Mouse (Mus musculus) forebrain, embryonic 15.5 days (tissue): ENCODE data around the gene A1bg. TPM values are rescaled to one million over a fixed set of nuclear protein-coding genes. Genes with fewer than 3 reads are reported as not detected.

Experiments used
- ATAC-seq: fragments of 200-750 bp; cut with Nextera tagmentation; replicated peaks from 2 replicates; pipeline ENCODE4 v1.8.0; 2017; ENCODE audit warnings: mild to moderate bottlenecking, moderate TSS enrichment, moderate library complexity
- H3K27ac ChIP-seq: fragments of 300-500 bp; sonication (generic); replicated peaks from 2 replicates; pipeline ENCODE4 v1.5.1; 2015; ENCODE audit warnings: mild to moderate bottlenecking, inconsistent platforms
- H3K27me3 ChIP-seq: fragments of 300-500 bp; sonication (generic); 2 replicates; pipeline ENCODE4 v1.6.1; 2015; ENCODE audit warnings: inconsistent platforms
- H3K36me3 ChIP-seq: fragments of 300-500 bp; sonication (generic); 2 replicates; pipeline ENCODE4 v1.6.1; 2015; ENCODE audit warnings: mild to moderate bottlenecking, inconsistent platforms
- H3K4me1 ChIP-seq: fragments of 300-500 bp; sonication (generic); 2 replicates; pipeline ENCODE4 v1.6.1; 2015; ENCODE audit warnings: inconsistent platforms
- H3K4me2 ChIP-seq: fragments of 300-500 bp; sonication (generic); replicated peaks from 2 replicates; pipeline ENCODE4 v1.6.1; 2015; ENCODE audit warnings: mild to moderate bottlenecking, inconsistent platforms
- H3K4me3 ChIP-seq: fragments of 300-500 bp; sonication (generic); 2 replicates; pipeline ENCODE4 v1.5.1; 2015; ENCODE audit warnings: mild to moderate bottlenecking, inconsistent platforms
- H3K9ac ChIP-seq: fragments of 300-500 bp; sonication (generic); replicated peaks from 2 replicates; pipeline ENCODE4 v1.6.1; 2015; ENCODE audit warnings: mild to moderate bottlenecking, inconsistent platforms
- H3K9me3 ChIP-seq: fragments of 300-500 bp; sonication (generic); 2 replicates; pipeline ENCODE4 v1.6.1; 2016; ENCODE audit warnings: inconsistent platforms
- WGBS: fragments of 180-500 bp; shearing (Covaris S2); methylation state at CpG from one replicate; pipeline ENCODE4 v1.1.7; 2015; ENCODE audit warnings: mixed read lengths; 5-methylcytosine and 5-hydroxymethylcytosine counted together
- polyA plus RNA-seq: library from polyadenylated mRNA; unstranded; fragments of >200 nt; fragmentation: Nextera tagmentation; extraction: Ambion mirVana; gene quantifications from 2 replicates; pipeline ENCODE4 v1.2.1, GENCODE M21; 2015

The A1bg gene
- polyA plus RNA-seq, 1 experiment from 2014 or later = not detected

- H3K9me3 ChIP-seq = no peaks in the 10 kb centered on the region
- WGBS = 92% methylated on average over 4 of the region's 4 CpGs
- no peaks in the 10 kb centered on the region for H3K4me1 ChIP-seq
- H3K27me3 ChIP-seq = no peaks in the 10 kb centered on the region
- no peak overlapping the region for H3K4me3 ChIP-seq
- no peak overlapping the region for H3K27ac ChIP-seq
- no peak overlapping the region for H3K9ac ChIP-seq
- ATAC-seq = no peak
- no peaks in the 10 kb centered on the region for H3K36me3 ChIP-seq
- no peak overlapping the region for H3K4me2 ChIP-seq
These were observed 68.7 kb downstream of the A1bg start for GRCm38 (mm10) chr15:60854151-60854550.

GRCm38 (mm10) chr15:60853231-60853999 lies 69.4 kb downstream of the A1bg start, which contains the start of gene Fam84b:
TSS of gene Fam84b (minus strand) at chr15:60853778.
- Histone ChIP-seq H3K27ac (no peak within 1 kb of the TSS), H3K9ac (no peak within 1 kb of the TSS), H3K4me2 (no peak within 1 kb of the TSS), H3K27me3 (no peaks in the 10 kb centered on the region), H3K9me3 (no peaks in the 10 kb centered on the region), H3K4me3 (no peak within 1 kb of the TSS), H3K4me1 (no peaks in the 10 kb centered on the region), H3K36me3 (no peaks in the 10 kb centered on the region)
- ATAC-seq = no peak
- WGBS = 29% methylated on average over 17 of the region's 17 CpGs

- H3K9ac ChIP-seq = no peak overlapping the region
- no peak overlapping the region for H3K27ac ChIP-seq
- no peak overlapping the region for H3K4me2 ChIP-seq
- no peaks in the 10 kb centered on the region for H3K27me3 ChIP-seq
- H3K4me1 ChIP-seq = 0 out of 2 replicates have a peak, but pooled peaks cover 6% of the 10 kb centered on the region
- 81% methylated on average over 3 of the region's 3 CpGs for WGBS
- H3K4me3 ChIP-seq = no peak overlapping the region
- H3K9me3 ChIP-seq = no peaks in the 10 kb centered on the region
- no peak for ATAC-seq
- no peaks in the 10 kb centered on the region for H3K36me3 ChIP-seq
These were observed 74.2 kb downstream of the A1bg start for GRCm38 (mm10) chr15:60848630-60849029.

Other genes with a start within 250 kb of the A1bg start
- 10.2 and 14.4 TPM in 2 replicates for gene Fam84b, start 69.2 kb downstream of the A1bg start, polyA plus RNA-seq